Mouse (Mus musculus) E14TG2a.4 (cell line): ENCODE data around the gene I0C0044D17Rik.

Experiments
- CTCF ChIP-seq: conservative IDR thresholded peaks from 2 replicates; pipeline ENCODE4 v1.5.1; 2014; ENCODE audit warnings: low read length
- NANOG ChIP-seq: IDR thresholded peaks from 2 replicates; pipeline ENCODE4 v1.6.1; 2014; ENCODE audit warnings: borderline replicate concordance, low read length, mixed read lengths
- POU5F1 ChIP-seq: IDR thresholded peaks from 2 replicates; pipeline ENCODE4 v1.6.1; 2014; ENCODE audit warnings: low read length, borderline replicate concordance

- TF ChIP-seq CTCF (no peak), POU5F1 (no peak), NANOG (no peak)
Measured at GRCm38 (mm10) chr4:98785851-98786250, 37.8 kb downstream of the I0C0044D17Rik start.
